Mouse (Mus musculus): ENCODE measurements at regions not wholly inside any gene's neighbourhood (a gene's known extent, or its start where the extent isn't known, plus 50 kb on each side); places are given as distances from the start of the nearest gene placed in this dataset.
A peak's percentile ranks its signal among the peaks of the same experiment; 100 is the strongest.

DNA sequence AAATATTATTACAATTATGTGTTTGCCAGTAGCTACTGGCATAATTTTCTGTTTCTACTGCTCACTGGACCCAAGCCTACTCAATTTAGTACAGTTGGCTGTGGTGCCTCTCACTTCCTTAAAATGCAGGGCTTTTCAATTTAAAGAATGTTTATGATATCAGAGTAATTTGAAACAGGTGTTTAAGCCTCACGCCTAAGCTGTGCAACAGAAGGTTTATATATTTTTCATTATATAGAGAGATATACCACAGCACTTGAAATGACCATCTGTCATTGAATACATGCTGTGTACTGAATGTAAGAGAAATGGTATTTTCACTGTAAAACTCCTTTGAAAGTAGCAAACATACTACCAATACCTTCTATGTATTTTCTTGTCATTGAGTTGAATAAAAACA lies 376.8 kb downstream of the Otol1 start:
- no peak for DNase-seq (ENCODE audit: low read depth, low spot score)

DNA sequence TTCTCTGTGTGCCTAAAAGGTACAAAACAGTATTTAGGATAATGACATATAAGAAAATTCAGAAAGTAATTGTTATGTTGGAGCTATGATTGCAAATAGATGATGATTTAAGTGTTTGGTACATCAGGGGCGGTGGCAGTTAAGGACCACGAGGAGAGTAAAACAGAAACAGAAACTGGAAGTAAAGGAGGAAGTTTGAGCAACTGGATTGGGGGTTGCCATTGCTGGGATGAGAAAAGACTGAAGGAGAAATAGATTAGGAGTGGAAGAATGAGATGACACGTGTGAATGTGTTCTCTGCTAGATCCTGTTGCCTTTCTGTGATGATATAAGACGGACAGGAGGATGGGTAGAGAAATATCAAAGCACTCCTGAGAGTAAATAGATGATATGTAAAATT lies 378.5 kb downstream of the Otol1 start:
- DNase-seq (ENCODE audit: low read depth, low spot score) = no peak

DNA sequence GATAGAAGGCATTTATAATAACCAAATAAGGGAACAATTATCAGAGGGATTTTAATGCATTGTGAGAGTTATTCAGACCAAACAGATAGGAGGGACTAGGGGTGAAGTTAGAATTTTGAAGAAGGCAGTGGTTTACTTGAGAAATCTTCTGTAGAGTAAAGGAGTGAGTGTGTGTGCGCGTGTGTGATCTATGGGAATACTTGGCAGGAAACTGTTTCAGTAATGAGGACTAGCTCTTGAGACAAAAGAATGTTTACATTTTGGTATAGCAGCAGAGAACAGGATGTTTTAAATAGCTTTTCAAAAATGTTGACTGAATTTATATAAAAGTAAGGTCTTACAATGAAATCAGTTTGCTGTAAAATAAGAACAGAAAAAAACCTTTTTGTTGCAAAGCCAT lies 393.8 kb downstream of the Otol1 start:
- peak; percentile 43 for DNase-seq (ENCODE audit: low read depth, low spot score)

DNA sequence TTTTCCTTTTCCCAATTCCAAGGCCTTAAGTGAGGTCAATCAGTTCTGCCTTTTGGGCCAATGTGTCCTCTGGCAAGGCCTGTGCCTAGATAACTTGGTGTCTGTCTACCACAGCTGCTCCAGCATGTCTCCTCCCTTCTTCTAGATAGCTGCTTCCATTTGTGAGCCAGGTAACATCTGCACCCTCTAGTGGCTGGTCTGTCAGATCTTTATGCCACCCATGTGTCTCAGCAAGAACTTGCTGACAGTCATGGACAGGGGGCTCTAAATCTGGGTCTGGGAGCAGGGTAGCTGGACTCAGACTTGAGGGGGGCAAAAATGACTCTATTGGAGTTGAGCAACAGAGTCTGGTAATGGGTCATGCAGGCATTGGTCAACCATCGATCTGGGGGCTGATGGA lies 399.2 kb downstream of the Otol1 start:
- peak; percentile 61 for DNase-seq (ENCODE audit: low read depth, low spot score)

DNA sequence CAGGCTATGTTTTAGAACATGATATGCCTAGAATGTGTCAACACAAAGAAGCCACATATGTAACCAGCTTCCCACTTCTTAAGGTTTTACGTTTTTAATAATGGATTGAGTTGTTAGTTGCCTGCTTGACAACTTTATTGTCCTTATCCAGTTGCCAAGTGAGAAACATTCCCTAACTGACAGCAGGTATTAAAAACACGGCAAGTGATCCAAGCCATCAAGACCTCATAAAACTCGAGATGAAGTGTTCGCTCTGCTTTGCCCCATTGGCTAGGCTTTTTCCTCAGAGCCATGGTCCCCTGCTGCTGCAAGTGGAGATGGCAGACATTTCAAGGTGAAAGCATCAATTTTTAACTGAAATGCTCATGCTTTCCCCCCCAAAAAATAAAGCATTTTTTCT lies 410.9 kb downstream of the Otol1 start:
- DNase-seq (ENCODE audit: low read depth, low spot score) = no peak

DNA sequence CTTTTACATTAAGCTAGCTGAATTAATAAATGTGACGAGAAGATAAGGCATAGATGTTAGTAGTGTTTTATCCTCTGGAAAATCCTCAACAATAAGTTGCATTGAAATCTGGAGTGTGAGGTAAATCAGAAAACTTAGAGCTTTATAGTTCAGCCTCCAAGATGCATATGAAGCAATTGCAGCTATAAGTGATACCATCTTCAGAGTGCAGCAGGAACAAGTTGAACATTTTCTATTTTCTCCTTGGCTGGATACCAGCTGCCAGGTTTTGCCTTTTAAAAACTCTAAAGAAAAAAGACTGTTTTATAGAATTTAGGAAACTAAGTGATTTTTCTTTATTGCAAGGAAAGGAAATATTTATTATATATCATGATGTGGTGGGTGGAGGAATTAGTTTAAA lies 414.6 kb downstream of the Otol1 start:
- DNase-seq (ENCODE audit: low read depth, low spot score) = peak; percentile 72

DNA sequence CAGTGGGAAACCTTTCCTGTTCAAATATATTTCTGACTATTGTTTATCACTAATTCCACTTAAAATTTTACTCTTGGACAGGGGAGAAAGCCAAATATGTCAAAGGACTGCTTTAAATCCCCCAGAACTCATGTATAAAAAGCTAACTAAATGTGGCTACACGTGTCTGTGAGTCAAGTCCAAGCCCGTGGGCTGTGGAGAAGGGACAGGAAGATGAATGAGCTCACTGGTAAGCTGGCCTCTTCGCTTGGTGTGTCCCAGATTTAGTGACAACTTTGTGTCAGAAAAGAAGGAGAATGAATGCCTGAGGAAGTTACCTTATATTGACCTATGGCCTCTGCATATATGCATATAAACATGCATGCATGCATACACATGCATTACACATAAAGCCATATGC lies 415.3 kb downstream of the Otol1 start:
- DNase-seq (ENCODE audit: low read depth, low spot score) = peak; percentile 57

DNA sequence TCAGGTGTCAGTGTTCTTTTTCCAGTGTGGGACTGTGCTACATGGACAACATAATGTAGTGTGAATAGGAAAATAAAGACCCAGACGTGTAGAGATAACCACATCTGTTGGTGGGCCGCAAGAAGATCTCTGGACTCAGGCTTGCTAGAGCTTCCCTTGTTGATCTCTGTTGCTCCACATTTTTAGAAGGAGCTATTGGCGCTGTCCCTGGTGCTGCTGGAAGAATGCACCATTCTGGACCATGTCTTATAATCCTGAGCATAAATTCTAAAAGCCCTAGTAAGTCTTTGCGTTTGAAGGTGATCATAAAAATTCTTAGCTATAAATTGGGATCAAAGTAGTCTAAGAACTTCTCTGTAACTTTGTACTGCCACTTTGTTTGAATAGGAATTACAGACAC lies 429.3 kb downstream of the Otol1 start:
- no peak for DNase-seq (ENCODE audit: low read depth, low spot score)

DNA sequence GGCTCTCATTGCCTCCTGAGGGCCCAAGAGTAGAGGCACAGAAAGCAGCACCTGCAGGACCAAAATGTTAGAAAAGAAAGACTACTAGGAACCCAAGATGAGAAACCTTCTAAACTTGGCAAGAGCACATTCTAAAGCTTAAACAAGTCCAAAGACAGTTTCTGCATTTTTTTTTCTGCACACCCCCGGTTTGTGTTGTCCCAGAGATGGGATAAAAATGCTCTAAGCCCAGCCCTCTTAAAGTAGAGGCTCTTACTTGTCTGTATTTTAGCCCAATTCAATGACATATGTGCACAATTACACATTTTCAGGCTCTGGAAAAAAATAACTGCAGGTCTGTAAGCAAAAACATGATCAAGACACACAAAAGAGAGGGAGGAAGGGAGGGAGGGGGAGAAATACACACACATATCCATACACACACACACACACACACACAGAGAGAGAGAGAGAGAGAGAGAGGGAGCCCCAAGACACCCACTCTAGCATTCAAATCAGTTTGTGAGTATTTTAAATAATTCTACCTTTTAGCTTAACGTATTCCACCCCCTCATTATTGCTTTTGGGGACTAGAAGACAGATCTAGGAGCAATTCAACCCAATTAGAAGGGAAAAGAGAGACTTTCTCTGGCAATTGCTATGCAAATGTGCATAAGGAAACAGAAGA lies 449.9 kb downstream of the Otol1 start:
- DNase-seq (ENCODE audit: low read depth, low spot score) = peak; percentile 55

DNA sequence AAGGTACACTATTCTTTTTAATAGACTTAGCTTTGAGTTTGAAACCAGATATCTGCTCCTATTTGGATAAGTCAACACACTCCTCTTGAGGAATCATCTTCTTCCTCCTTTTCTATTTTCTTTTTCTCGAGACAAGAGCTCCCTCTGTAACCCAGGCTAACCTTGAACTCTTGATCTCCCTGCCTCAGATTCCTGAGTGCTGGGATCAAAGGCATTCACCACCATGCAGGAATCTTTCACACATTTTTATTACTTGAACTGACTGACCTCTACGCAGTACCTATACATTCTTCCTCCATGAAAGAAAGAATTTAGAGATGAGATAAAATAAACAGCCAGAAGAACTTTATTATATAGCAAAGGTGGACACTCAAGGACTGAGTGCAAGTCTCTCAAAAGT lies 453.4 kb downstream of the Otol1 start:
- no peak for DNase-seq (ENCODE audit: low read depth, low spot score)

DNA sequence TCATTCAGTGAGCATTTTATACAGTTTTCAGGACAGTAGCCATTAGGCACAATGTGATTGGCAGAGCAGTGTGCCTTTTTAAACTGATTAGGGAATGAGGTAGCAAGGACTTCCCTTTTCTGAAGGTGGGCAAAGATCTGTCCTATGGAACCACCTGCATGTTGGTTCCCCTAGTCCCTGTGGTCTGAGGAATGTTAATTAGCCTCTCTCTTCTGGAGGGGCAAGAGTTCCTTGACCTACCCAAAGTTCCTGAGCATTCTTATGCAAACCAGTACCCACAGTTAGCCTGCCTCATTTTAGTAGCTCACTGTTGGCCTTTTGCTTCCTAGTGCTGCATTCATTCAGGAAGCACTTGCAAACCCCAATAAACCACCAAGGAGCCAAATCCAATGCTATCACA lies 455.8 kb downstream of the Otol1 start:
- DNase-seq (ENCODE audit: low read depth, low spot score) = no peak

DNA sequence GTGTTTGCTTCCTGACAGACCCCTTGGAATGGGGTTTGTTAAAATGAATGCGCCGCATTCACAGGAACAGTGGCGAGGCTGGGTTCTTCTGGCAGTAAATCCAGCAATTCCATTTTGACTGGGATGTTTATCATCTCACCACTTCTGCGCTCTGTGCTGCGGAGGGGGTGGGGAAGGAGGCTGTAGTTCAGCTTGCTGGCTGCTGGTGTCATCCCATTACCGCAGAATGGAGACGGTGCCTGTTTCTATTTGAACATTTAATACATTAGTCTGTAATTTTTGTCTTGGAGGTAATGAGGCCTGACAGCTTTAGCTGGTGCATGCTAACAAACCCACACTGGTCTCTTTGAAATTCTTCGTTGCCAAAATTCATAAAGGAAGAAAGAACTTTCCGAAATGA lies 475.1 kb downstream of the Otol1 start:
- peak; percentile 81 for DNase-seq (ENCODE audit: low read depth, low spot score)

DNA sequence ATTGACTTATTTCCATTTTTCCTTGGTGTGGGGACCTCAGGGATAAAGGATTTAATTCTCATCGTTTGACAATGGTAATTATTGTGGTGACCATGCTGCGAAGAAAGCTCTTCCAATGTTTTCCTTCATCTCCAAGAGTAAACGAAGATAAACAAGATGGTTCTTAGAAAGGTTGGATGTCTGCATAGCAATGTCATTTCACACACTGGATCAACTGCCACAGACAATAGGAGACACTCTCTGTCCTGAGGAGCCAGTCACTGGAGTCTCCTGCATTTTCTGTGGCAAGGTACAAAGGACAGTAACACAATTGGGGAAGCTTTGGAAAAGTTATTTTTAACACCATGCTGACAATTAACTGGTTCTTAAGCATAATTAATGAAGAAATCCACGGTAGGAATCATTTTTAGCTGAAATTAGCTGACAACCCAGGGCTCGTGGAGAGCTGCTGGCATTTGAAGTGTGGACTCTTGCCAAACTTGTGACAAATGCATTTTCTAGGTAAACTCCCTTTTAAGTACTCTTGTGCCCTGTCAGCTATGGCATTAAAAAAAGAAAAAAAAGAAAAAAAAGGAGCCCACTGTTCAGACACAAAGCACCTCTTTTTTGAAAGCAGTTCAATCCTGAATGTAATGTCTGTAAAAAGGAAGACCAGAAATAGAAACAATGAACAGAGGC lies 475.8 kb downstream of the Otol1 start:
- peak; percentile 30 for DNase-seq (ENCODE audit: low read depth, low spot score)

DNA sequence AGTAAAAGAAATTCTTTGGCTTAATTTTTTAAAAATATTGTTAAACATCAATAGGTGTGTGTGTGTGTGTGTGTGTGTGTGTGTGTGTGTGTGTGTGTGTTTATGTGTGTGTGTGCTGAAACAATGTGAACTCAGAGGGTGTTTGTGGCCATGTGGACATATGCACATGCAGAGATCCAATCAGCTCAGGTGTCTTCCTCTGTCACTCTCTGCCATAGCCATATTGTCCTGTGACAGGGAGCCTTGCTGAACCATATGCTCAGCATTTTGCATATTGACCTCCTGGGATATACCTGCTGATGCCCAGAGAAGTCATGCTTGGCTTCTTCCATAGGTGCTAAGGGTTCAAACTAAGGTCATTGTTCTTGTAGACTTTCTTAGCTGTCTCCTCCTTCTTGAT lies 489.0 kb downstream of the Otol1 start:
- DNase-seq (ENCODE audit: low read depth, low spot score) = no peak

DNA sequence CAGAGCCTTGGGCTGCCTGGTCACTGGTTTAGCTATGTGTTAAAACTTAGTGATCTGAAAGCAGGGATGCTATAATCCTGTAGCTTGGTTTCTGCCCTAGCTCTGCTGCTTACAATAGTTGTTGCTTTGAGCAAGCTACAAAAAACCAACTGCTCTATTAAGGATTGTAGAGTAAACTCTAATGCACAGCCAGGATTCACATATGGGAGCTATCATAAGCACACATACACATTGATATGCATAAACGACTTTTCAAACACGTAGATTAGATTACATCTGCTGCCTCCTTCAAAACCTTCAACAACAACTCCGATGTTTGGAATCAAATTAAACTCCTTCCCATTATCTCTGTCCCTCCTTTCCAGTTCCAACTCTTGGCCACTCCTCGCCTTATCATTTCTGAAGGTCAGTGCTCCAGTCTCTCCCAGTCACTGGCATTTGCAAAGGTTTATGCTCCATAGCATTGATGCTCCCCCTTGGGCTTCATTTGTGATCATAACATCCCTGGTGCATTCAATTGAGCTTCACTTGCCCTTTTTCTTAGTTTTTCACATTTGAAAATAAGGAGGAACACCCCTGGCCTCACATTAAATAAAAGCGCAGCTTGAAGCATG lies 492.9 kb downstream of the Otol1 start:
- DNase-seq (ENCODE audit: low read depth, low spot score) = no peak

DNA sequence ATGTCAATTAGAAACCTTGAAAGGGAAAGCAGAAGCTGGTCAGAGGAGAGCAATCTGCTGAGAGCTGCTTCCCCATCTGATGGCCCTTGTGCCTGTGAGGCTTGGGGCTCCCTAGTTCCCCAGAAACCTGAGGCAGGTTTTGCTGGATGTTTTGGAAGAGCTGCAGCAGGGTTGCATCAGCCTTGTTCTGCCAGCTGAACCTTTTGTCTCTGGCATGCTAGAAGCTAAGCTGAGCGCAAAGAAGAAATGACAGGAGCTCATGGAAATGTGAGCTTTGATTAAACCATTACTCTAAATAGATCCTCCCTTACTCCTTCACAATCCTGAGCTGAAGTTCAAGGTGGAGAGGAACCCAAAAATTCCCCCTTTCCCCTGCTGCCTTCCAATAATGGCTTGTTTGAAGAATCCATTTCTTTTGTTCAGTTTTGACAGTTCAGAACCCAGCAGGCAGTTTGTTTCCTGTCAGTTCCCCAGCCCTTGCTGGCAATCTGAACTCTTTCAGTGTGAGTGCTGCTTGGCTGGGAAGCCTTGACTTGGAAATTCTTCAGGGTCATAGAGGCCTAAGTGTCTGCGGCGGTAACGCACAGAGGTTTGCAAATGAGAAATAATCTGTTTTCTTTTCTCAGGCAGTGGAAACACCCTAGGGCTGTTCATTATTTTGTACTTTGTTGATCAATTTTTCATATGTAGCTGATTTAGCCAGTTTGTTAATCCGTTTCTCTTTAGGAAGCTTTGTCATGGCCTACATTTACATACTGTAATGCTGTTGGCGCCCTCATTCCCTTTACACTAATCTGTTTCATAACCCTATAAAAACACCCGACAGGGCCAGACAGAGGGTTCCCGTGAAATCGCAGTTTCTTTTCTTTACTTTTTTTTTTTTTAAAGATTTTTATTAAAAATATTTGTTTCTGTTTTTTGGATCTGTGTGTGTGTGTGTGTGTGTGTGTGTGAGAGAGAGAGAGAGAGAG lies 493.9 kb downstream of the Otol1 start:
- DNase-seq (ENCODE audit: low read depth, low spot score) = peak; percentile 67

DNA sequence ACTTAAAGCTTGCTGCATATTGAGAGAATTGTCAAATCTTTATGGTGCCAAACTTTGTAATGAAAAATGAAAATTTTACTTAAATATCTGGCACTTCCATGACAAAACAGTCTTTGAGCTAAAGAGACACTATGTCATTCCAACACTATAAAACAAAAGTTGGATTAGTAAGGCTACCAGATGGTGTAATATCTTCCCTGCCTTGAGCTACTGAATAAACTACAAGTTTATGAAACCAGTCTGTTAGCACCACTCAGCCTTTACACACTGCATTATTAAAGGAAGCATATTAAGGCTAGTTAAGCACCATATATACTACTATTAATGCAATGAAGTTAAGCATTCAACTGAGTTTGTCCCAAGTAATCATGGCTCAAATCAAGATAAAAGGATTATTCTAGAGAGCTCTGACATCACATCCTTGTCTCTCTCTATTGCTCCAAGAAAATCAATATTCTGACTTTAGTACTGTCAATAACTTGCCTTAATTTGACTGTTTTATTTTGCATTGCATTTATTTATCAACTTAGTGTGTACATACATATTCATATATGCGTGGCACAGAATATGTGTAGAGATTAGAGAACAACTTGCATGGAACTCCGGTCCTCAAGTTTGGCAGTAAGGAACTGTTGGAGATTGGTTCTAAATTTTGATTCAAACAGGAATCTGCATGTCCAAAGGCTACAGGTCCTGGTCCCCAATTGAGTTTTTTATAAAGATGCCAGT lies 526.3 kb downstream of the Otol1 start:
- DNase-seq (ENCODE audit: low read depth, low spot score) = peak; percentile 12

DNA sequence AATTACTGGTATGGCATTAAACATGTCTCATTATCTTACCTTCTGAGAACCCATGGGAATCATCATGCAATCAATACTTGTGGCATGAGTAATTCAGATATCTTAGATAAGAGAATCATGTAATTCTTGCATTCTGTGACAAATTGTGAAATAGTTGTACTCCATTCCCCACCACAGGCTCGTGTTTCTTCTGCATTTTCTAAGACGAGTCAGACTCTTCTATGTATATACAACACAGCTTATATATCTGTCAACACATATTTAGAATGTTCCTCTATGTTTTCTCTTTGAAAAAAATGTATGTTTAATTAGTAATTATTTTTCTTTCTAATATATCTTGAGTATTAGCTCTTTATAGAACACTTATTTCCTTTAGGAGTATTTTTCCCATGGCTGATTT lies 527.7 kb downstream of the Otol1 start:
- DNase-seq (ENCODE audit: low read depth, low spot score) = no peak

DNA sequence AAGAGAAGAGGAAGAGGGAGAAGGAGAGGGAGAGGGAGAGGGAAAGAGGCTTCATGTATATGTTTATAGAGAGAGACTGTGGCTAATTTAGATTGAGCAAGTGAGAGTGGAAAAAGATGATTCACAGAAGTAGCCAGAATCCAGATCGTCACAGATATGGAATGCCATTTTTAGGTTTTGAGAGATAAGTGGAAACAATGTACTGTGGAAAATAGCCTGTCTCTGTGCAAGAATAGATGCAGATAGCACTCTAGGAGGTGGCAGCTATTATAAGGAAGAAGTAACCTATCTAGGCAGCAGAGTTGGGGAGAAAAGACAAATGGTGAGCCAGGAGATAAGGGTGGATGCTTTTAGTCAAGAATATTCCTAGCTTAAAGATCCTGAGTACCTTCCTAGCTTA lies 536.5 kb downstream of the Otol1 start:
- DNase-seq (ENCODE audit: low read depth, low spot score) = peak; percentile 80

DNA sequence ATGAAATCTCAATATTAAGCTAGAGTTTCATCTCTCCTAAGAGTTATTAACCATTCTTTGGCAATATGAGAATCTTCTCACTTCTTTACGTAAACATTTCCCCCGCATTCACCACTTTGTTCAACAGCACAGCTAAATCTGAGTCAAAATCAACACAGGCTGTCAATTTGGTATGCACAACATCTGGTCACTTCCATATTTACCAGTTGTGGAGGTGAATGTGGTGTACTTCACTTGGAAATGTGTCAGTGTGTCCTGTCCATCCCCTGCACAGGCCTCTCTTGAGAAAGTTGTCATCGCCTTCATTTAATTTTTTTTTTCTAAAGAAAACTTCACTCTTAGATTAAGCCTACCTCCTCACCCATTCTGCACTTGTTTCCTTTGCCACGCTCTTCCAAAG lies 550.4 kb downstream of the Otol1 start:
- DNase-seq (ENCODE audit: low read depth, low spot score) = peak; percentile 50

DNA sequence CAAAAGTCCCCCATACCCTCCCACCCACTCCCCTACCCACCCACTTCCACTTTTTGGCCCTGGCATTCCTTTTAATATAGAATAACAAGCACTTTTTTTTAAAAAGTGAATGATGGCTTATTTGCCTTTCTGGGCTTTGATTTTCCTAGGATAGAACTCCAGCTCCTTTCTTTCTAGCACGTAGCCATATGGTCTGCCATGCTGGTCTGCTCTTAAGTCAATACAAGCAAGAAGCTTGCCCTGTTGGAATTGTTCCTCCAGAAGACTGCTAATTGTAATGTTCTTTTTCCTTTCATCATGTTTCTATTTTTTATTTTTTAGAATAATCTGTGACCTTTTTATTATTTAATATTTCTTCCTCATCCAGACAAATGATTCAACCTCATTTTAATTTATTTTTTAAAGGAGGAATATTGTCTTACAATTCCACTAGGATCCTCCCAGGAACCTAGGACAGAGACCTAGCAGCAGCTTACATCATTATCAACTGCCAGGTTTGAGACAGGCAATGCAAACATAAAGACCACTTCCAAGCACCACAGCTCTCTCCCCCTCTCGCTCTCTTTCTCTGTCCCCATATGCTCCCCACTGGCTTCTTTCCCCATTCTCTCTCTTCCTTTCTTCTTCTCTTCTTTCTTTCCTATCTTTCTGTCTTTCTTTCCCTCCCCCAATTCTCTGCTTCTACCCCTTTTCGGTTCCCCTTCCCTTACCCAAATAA lies 558.9 kb downstream of the Otol1 start:
- no peak for DNase-seq (ENCODE audit: low read depth, low spot score)
